Mouse (Mus musculus) spleen, adult 2 months (tissue): ENCODE measurements around the gene Cyp2d40.

Source experiments
- CTCF ChIP-seq: fragments of 200-500 bp; IDR thresholded peaks from 2 replicates; pipeline ENCODE4 v1.5.1; 2011; ENCODE audit warnings: mild to moderate bottlenecking, inconsistent platforms; ENCODE audit not compliant: insufficient read depth, insufficient read length, insufficient replicate concordance; ENCODE audit errors: extremely low read depth
- POLR2A ChIP-seq: fragments of 200-500 bp; IDR thresholded peaks from 2 replicates; pipeline ENCODE4 v1.6.1; 2011; ENCODE audit warnings: low read depth, low read length, inconsistent platforms

- TF ChIP-seq POLR2A (no peak), CTCF (no peak)
Measured at GRCm38 (mm10) chr15:82792566-82792965, 28.6 kb upstream of the Cyp2d40 start.
